Mouse (Mus musculus) embryonic fibroblast, embryonic 13.5 days (primary cell): ENCODE measurements at regions not wholly inside any gene's neighbourhood (a gene's known extent, or its start where the extent isn't known, plus 50 kb on each side); places are given as distances from the start of the nearest gene placed in this dataset.

Experiments used
- CTCF ChIP-seq: IDR thresholded peaks from 2 replicates; pipeline ENCODE4 v1.5.1; 2011; ENCODE audit warnings: mild to moderate bottlenecking, control low read depth, low read length, moderate library complexity, borderline replicate concordance; ENCODE audit not compliant: insufficient read depth
- POLR2A ChIP-seq: IDR thresholded peaks from 2 replicates; pipeline ENCODE4 v1.6.1; 2011; ENCODE audit warnings: low read depth, mild to moderate bottlenecking, control low read depth, low read length, moderate library complexity

- TF ChIP-seq POLR2A: no peak
- TF ChIP-seq CTCF: no peak
Observed at GRCm38 (mm10) chr10:111757689-111758088, 214.8 kb upstream of the Krr1 start.
